Mouse (Mus musculus) hindbrain, embryonic 10.5 days (tissue): Measurements from ENCODE around the gene Gm3417. TPM values are rescaled to one million over a fixed set of nuclear protein-coding genes. Genes with fewer than 3 reads are reported as not detected.
"Not testable (repeated sequence)": the region's sequence is repeated elsewhere in the genome, so short reads cannot be mapped to it uniquely, and the experiment has no call there.

Experiments
- DNase-seq: peaks from one replicate; pipeline ENCODE4 v3.0.0-alpha.2; 2017; ENCODE audit warnings: low spot score
- H3K27ac ChIP-seq: fragments of 300-500 bp; sonication (generic); 2 replicates; pipeline ENCODE4 v1.5.1; 2016; ENCODE audit warnings: mild to moderate bottlenecking, moderate library complexity
- H3K27me3 ChIP-seq: fragments of 300-500 bp; sonication (generic); 2 replicates; pipeline ENCODE4 v1.6.1; 2016; ENCODE audit warnings: mild to moderate bottlenecking; ENCODE audit not compliant: poor library complexity, insufficient read depth, severe bottlenecking
- H3K36me3 ChIP-seq: fragments of 300-500 bp; sonication (generic); 2 replicates; pipeline ENCODE4 v1.6.1; 2016; ENCODE audit warnings: mild to moderate bottlenecking, moderate library complexity
- H3K4me1 ChIP-seq: fragments of 300-500 bp; sonication (generic); replicated peaks from 2 replicates; pipeline ENCODE4 v1.6.1; 2016; ENCODE audit warnings: mild to moderate bottlenecking
- H3K4me3 ChIP-seq: fragments of 300-500 bp; sonication (generic); 2 replicates; pipeline ENCODE4 v1.5.1; 2016; ENCODE audit warnings: mild to moderate bottlenecking, moderate library complexity
- H3K9me3 ChIP-seq: fragments of 300-500 bp; sonication (generic); 2 replicates; pipeline ENCODE4 v1.6.1; 2016; ENCODE audit warnings: mild to moderate bottlenecking, moderate library complexity
- WGBS: fragments of 180-500 bp; shearing (Covaris S2); methylation state at CpG from one replicate; pipeline ENCODE4 v1.1.7; 2016; 5-methylcytosine and 5-hydroxymethylcytosine counted together
- polyA plus RNA-seq: library from polyadenylated mRNA; unstranded; fragments of >200 nt; fragmentation: Nextera tagmentation; extraction: Ambion mirVana; gene quantifications from 2 replicates; pipeline ENCODE4 v1.2.1, GENCODE M21; 2016

Gene Gm3417
- 1.8 TPM in 1 of 2 replicates, not detected in the other for polyA plus RNA-seq

- not testable (repeated sequence) for H3K9me3 ChIP-seq, DNase-seq, H3K36me3 ChIP-seq, H3K27ac ChIP-seq, H3K4me1 ChIP-seq, H3K27me3 ChIP-seq
- WGBS = no CpG with 5 or more reads among the region's 60 CpGs
- H3K4me3 ChIP-seq = peak within 1 kb of the TSS; percentile 35; the same call in 1 of the 2 replicates
These were observed at the start of gene Gm3417, which contains the start of gene 9030025P20Rik for GRCm38 (mm10) chr17:14978362-14979038. Gm3417 (minus strand) TSS chr17:14978790. 9030025P20Rik (plus strand) TSS chr17:14978468.

- H3K9me3 ChIP-seq, H3K36me3 ChIP-seq, H3K27ac ChIP-seq, H3K4me1 ChIP-seq, DNase-seq, H3K27me3 ChIP-seq, H3K4me3 ChIP-seq: not testable (repeated sequence)
- WGBS = no CpG with 5 or more reads among the region's 6 CpGs
These were observed 46.9 kb upstream of the Gm3417 start for GRCm38 (mm10) chr17:15025513-15025912.

GRCm38 (mm10) chr17:15024502-15025193 is 46.1 kb upstream of the Gm3417 start:
- not testable (repeated sequence) for H3K9me3 ChIP-seq, DNase-seq, H3K4me1 ChIP-seq, H3K27ac ChIP-seq, H3K4me3 ChIP-seq, H3K27me3 ChIP-seq, H3K36me3 ChIP-seq
- no CpG with 5 or more reads among the region's 48 CpGs for WGBS

GRCm38 (mm10) chr17:15023878-15024492 is 45.4 kb upstream of the Gm3417 start:
- H3K4me3 ChIP-seq, H3K36me3 ChIP-seq, DNase-seq, H3K9me3 ChIP-seq, H3K4me1 ChIP-seq, H3K27ac ChIP-seq, H3K27me3 ChIP-seq: not testable (repeated sequence)
- WGBS = no CpG with 5 or more reads among the region's 97 CpGs

- not testable (repeated sequence) for H3K9me3 ChIP-seq, DNase-seq, H3K4me3 ChIP-seq, H3K36me3 ChIP-seq, H3K4me1 ChIP-seq, H3K27me3 ChIP-seq, H3K27ac ChIP-seq
- WGBS = 83% methylated on average over 3 of the region's 3 CpGs
These were observed 43.1 kb upstream of the Gm3417 start for GRCm38 (mm10) chr17:15021503-15022220.

- H3K36me3 ChIP-seq, H3K27ac ChIP-seq, DNase-seq, H3K4me1 ChIP-seq, H3K4me3 ChIP-seq, H3K9me3 ChIP-seq, H3K27me3 ChIP-seq: not testable (repeated sequence)
- no CpG with 5 or more reads among the region's 60 CpGs for WGBS
These were observed 31.3 kb upstream of the Gm3417 start, which contains the start of gene Gm3435 for GRCm38 (mm10) chr17:15009706-15010413. Gm3435 (plus strand) TSS chr17:15010176.

GRCm38 (mm10) chr17:15009088-15009487 is 30.5 kb upstream of the Gm3417 start:
- not testable (repeated sequence) for H3K4me3 ChIP-seq, H3K36me3 ChIP-seq, H3K4me1 ChIP-seq, H3K27ac ChIP-seq, H3K27me3 ChIP-seq, H3K9me3 ChIP-seq, DNase-seq
- WGBS = no CpG with 5 or more reads among the region's 3 CpGs

- H3K36me3 ChIP-seq, H3K27me3 ChIP-seq, H3K27ac ChIP-seq, H3K4me3 ChIP-seq, H3K4me1 ChIP-seq, H3K9me3 ChIP-seq, DNase-seq: not testable (repeated sequence)
- no CpG with 5 or more reads among the region's 4 CpGs for WGBS
These were observed 21.5 kb upstream of the Gm3417 start for GRCm38 (mm10) chr17:15000047-15000446.

- not testable (repeated sequence) for DNase-seq, H3K36me3 ChIP-seq, H3K4me1 ChIP-seq, H3K9me3 ChIP-seq, H3K4me3 ChIP-seq, H3K27me3 ChIP-seq, H3K27ac ChIP-seq
- WGBS = no CpG with 5 or more reads among the region's 5 CpGs
These were observed 15.6 kb upstream of the Gm3417 start for GRCm38 (mm10) chr17:14994140-14994539.

GRCm38 (mm10) chr17:14993139-14993832 is 14.7 kb upstream of the Gm3417 start:
- H3K9me3 ChIP-seq, H3K27me3 ChIP-seq, DNase-seq, H3K27ac ChIP-seq, H3K36me3 ChIP-seq, H3K4me3 ChIP-seq, H3K4me1 ChIP-seq: not testable (repeated sequence)
- WGBS = no CpG with 5 or more reads among the region's 47 CpGs

- H3K4me3 ChIP-seq = not testable (repeated sequence)
- no CpG with 5 or more reads among the region's 98 CpGs for WGBS
These were observed 14.0 kb upstream of the Gm3417 start for GRCm38 (mm10) chr17:14992522-14993138.

More at GRCm38 (mm10) chr17:14992522-14993138, 14.0 kb upstream of the Gm3417 start:
- H3K27ac ChIP-seq, DNase-seq, H3K9me3 ChIP-seq, H3K4me1 ChIP-seq, H3K36me3 ChIP-seq, H3K27me3 ChIP-seq: not testable (repeated sequence)
